Mouse (Mus musculus) erythroblast, embryonic 14.5 days (primary cell): ENCODE results near the gene Slc8b1. TPM values are rescaled to one million over a fixed set of nuclear protein-coding genes. Genes with fewer than 3 reads are reported as not detected.

Experiments used
- H3K27me3 ChIP-seq: 2 replicates; pipeline ENCODE4 v1.6.1; 2012; ENCODE audit warnings: inconsistent platforms; ENCODE audit not compliant: control insufficient read depth
- H3K36me3 ChIP-seq: 2 replicates; pipeline ENCODE4 v1.6.1; 2012; ENCODE audit warnings: mild to moderate bottlenecking, inconsistent platforms; ENCODE audit not compliant: control insufficient read depth
- H3K4me1 ChIP-seq: 2 replicates; pipeline ENCODE4 v1.6.1; 2012; ENCODE audit warnings: inconsistent platforms; ENCODE audit not compliant: control insufficient read depth
- H3K4me3 ChIP-seq: replicated peaks from 2 replicates; pipeline ENCODE3; 2012; ENCODE audit warnings: moderate library complexity, mild to moderate bottlenecking, inconsistent platforms
- H3K9me3 ChIP-seq: 2 replicates; pipeline ENCODE4 v1.6.1; 2012; ENCODE audit warnings: low read length, inconsistent platforms, mixed read lengths; ENCODE audit not compliant: control insufficient read depth
- GATA1 ChIP-seq: IDR thresholded peaks from 2 replicates; pipeline ENCODE4 v1.6.1; 2012; ENCODE audit warnings: low read length, inconsistent platforms, mixed read lengths
- TAL1 ChIP-seq: IDR thresholded peaks from 3 replicates; pipeline ENCODE4 v1.6.1; 2012; ENCODE audit warnings: low read length, inconsistent platforms, mixed read lengths
- polyA plus RNA-seq: library from polyadenylated mRNA; stranded (reverse); fragments of >175 nt; gene quantifications from 2 replicates; pipeline ENCODE4 v1.2.3, GENCODE M21; 2012

Gene Slc8b1
- polyA plus RNA-seq, 1 experiment = 0.02 TPM

GRCm38 (mm10) chr5:120576781-120577301 is 65.9 kb downstream of the Slc8b1 start:
- peaks cover 91% of the 10 kb centered on the region for H3K36me3 ChIP-seq
- TF ChIP-seq GATA1 = no peak
- H3K4me3 ChIP-seq = peak overlapping the region; percentile 59
- no peaks in the 10 kb centered on the region for H3K9me3 ChIP-seq
- peaks cover 83% of the 10 kb centered on the region for H3K4me1 ChIP-seq
- H3K27me3 ChIP-seq = no peaks in the 10 kb centered on the region

GRCm38 (mm10) chr5:120577935-120578441 is 67.0 kb downstream of the Slc8b1 start:
- H3K27me3 ChIP-seq = no peaks in the 10 kb centered on the region
- no peaks in the 10 kb centered on the region for H3K9me3 ChIP-seq
- peaks cover 86% of the 10 kb centered on the region for H3K4me1 ChIP-seq
- peak; percentile 74 for TF ChIP-seq GATA1
- peak; percentile 34; the same call in 1 of the 3 replicates for TF ChIP-seq TAL1
- H3K4me3 ChIP-seq = peak overlapping the region; percentile 59
- H3K36me3 ChIP-seq = peaks cover 93% of the 10 kb centered on the region

GRCm38 (mm10) chr5:120578504-120579081 is 67.6 kb downstream of the Slc8b1 start:
- peak overlapping the region; percentile 59 for H3K4me3 ChIP-seq
- no peaks in the 10 kb centered on the region for H3K27me3 ChIP-seq
- TF ChIP-seq TAL1 (no peak), GATA1 (no peak)
- H3K9me3 ChIP-seq = no peaks in the 10 kb centered on the region
- H3K36me3 ChIP-seq = peaks cover 93% of the 10 kb centered on the region
- H3K4me1 ChIP-seq = peaks cover 87% of the 10 kb centered on the region

GRCm38 (mm10) chr5:120579211-120579897 is 68.4 kb downstream of the Slc8b1 start:
- Histone ChIP-seq H3K4me3 (peak overlapping the region; percentile 35), H3K27me3 (no peaks in the 10 kb centered on the region), H3K9me3 (no peaks in the 10 kb centered on the region), H3K36me3 (peaks cover 93% of the 10 kb centered on the region), H3K4me1 (peaks cover 87% of the 10 kb centered on the region)
- TF ChIP-seq TAL1 = no peak
- no peak for TF ChIP-seq GATA1

GRCm38 (mm10) chr5:120579898-120580626 is 69.1 kb downstream of the Slc8b1 start:
- no peaks in the 10 kb centered on the region for H3K27me3 ChIP-seq
- peaks cover 87% of the 10 kb centered on the region for H3K4me1 ChIP-seq
- TF ChIP-seq GATA1 = no peak
- TF ChIP-seq TAL1 = no peak
- no peaks in the 10 kb centered on the region for H3K9me3 ChIP-seq
- H3K36me3 ChIP-seq = peaks cover 93% of the 10 kb centered on the region
- H3K4me3 ChIP-seq = no peak overlapping the region

- TF ChIP-seq GATA1 (no peak), TAL1 (no peak)
- no peaks in the 10 kb centered on the region for H3K27me3 ChIP-seq
- H3K4me3 ChIP-seq = no peak overlapping the region
- H3K36me3 ChIP-seq = peaks cover 96% of the 10 kb centered on the region
- H3K9me3 ChIP-seq = no peaks in the 10 kb centered on the region
- peaks cover 90% of the 10 kb centered on the region for H3K4me1 ChIP-seq
Observed at GRCm38 (mm10) chr5:120582002-120582401, 71.0 kb downstream of the Slc8b1 start.

GRCm38 (mm10) chr5:120583511-120583910 is 72.5 kb downstream of the Slc8b1 start:
- peaks cover 82% of the 10 kb centered on the region for H3K4me1 ChIP-seq
- TF ChIP-seq GATA1 (no peak), TAL1 (no peak)
- H3K9me3 ChIP-seq = no peaks in the 10 kb centered on the region
- H3K4me3 ChIP-seq = no peak overlapping the region
- peaks cover 84% of the 10 kb centered on the region for H3K36me3 ChIP-seq
- no peaks in the 10 kb centered on the region for H3K27me3 ChIP-seq

Other genes with a start within 250 kb of the Slc8b1 start
- not detected in 2 replicates for gene Lhx5, start 79.5 kb upstream of the Slc8b1 start, polyA plus RNA-seq
- not detected in 2 replicates for gene Sdsl, start 38.4 kb upstream of the Slc8b1 start, polyA plus RNA-seq
- gene Sds, start 34.6 kb upstream of the Slc8b1 start, polyA plus RNA-seq = not detected in 2 replicates
- gene Plbd2, start 7.5 kb upstream of the Slc8b1 start, polyA plus RNA-seq = 0.83 and 0.99 TPM in 2 replicates
- gene Tpcn1, start 77.5 kb downstream of the Slc8b1 start, polyA plus RNA-seq = 30.3 TPM in 2 replicates
- 0.98 and 1.3 TPM in 2 replicates for gene Iqcd, start 77.8 kb downstream of the Slc8b1 start, polyA plus RNA-seq
- 1.5 and 1.7 TPM in 2 replicates for gene Rita1, start 101.4 kb downstream of the Slc8b1 start, polyA plus RNA-seq
- gene Ddx54, start 101.6 kb downstream of the Slc8b1 start, polyA plus RNA-seq = 3.1 and 3.4 TPM in 2 replicates
- gene Cfap73, start 123.1 kb downstream of the Slc8b1 start, polyA plus RNA-seq = not detected in 2 replicates
- 0.01 TPM in 1 of 2 replicates, not detected in the other for gene Rasal1, start 137.6 kb downstream of the Slc8b1 start, polyA plus RNA-seq
- gene Dtx1, start 200.8 kb downstream of the Slc8b1 start, polyA plus RNA-seq = not detected in 2 replicates
- 0.02 TPM in 1 of 2 replicates, not detected in the other for gene Oas2, start 238.7 kb downstream of the Slc8b1 start, polyA plus RNA-seq